Mouse (Mus musculus) natural killer cell, adult 2 months (primary cell): Measurements from ENCODE around the gene 4930404H24Rik.
"Not testable (repeated sequence)": the region's sequence is repeated elsewhere in the genome, so short reads cannot be mapped to it uniquely, and the experiment has no call there.

Experiments
- DNase-seq, 2 experiments: peaks; one replicate each; pipeline ENCODE4 v3.0.0; 2022; ENCODE audit warnings: low spot score in 2 of 2

The 4930404H24Rik gene

DNA sequence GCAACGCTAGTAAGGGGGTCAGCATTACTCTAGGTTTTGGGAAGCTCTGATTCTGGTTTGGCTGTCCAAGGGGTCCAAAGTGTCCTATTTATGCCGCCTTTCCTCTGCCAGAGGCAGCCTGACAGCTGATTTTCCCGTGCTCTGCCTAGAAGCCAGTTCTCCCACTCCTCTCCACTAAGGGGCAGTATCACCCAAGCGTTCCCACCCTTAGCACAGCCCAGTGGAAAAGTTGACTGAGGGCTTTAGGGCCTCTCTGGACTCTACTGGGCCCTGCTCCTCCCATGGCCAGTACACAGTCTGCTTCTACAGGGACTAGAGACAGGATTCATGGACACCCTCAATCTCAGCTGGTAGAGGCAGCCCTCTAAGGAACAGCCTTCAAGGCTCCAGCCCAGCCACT is 14.0 kb upstream of the 4930404H24Rik start:
- DNase-seq: peak in 1 of 2 experiments; percentile 58

GRCm38 (mm10) chr2:153479486-153479885 is 13.1 kb upstream of the 4930404H24Rik start:
- DNase-seq: no peak

GRCm38 (mm10) chr2:153481108-153481860 is 11.3 kb upstream of the 4930404H24Rik start:
- DNase-seq: no peak

DNA sequence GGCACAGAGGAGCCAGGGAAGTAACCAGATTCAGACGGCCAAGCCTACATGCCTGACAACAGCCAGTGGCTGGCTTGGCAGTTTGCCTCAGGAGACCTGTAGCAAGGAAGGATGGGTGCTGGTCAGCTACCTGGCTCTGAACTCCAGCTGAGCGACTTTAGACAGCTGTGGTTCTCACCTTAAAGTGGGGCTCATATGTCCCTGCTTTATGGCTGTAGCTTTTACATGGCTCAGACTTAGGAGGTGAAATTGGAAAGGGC is 10.8 kb upstream of the 4930404H24Rik start:
- no peak for DNase-seq

DNA sequence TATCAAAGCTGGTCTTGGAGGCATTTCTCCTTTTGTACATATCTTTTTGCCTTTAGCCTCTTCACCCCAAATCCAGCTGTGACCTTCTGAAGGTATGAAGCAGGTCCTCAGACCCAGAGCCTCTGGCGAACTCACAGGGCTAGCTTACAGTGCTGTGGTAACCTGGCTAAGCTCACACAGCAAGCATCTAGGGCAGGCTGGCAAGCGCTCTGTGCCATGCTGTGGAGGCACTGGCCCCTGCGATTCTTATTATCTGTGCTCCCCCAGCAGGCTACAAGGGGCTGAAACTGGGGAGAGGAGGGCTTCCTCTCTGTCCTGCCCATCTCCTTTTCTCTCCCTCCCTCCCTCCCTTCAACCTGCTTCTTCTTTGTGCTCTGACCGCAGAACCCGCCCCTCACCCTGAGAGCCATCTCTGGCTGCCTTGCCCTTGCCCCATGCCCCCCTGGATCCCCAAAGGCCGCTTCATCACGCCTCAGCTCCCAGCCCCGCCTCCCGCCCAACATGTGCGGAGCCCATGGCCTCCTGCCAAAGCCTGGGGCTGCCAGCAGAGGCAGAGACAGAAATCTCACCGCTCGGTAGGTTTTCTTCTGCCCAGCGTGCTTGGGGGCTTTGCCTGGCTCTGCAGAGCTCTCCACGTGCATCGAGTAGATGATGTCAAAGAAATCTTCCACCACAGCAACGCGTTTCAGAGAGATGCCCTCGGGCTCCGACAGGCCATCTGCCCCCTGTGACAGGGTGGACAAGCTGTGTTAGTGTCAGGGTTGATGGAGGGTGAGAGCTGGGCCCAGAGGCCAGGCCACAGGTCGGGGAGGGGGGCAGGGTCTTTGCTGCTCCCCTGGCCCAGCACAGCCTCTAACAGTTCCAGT is 9.2 kb upstream of the 4930404H24Rik start:
- peak in 1 of 2 experiments; percentile 28 for DNase-seq

- DNase-seq: no peak
These were observed 8.5 kb upstream of the 4930404H24Rik start for GRCm38 (mm10) chr2:153484071-153484470.

DNA sequence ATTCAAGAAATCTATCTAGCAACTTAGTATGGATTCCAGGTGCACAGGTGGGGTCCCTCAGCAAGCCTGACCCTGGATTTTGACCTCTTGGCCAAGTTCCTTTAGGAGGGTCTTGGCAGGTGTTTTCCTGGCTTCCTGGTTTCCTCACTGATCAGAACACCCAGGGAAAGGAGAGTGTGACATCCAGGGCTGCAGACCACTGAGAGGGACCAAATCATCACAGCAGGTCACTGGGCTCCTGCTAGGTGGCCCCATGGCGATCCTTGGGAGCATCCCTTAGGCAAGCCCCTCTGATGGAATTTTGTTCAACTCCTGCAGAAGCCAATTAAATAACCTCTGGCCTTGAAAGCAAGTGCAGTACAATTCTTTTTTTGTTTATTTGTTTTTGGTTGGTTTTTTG is 2.5 kb upstream of the 4930404H24Rik start:
- DNase-seq: no peak

DNA sequence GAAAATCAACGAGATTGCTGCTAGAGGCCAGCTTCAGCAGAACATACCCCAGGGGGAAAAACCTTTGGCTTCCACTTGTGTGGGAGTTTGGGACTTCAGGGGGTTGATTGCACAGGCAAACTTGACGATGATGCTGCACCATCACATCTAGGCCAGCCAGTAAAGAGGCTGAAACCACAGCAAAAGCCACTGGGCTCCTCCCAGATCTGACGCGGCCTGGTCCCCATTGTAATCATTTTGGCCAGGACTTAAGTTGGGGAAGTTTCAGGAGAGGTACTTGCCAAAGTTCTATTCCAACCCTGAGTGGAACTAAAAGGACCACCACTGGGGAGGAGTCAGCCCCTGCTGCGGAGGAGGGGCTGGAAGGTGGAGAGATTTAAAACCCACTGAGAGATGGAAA is 1.6 kb upstream of the 4930404H24Rik start:
- DNase-seq: no peak

- DNase-seq: no peak
These were observed 945 bp upstream of the 4930404H24Rik start for GRCm38 (mm10) chr2:153491512-153492178.

DNA sequence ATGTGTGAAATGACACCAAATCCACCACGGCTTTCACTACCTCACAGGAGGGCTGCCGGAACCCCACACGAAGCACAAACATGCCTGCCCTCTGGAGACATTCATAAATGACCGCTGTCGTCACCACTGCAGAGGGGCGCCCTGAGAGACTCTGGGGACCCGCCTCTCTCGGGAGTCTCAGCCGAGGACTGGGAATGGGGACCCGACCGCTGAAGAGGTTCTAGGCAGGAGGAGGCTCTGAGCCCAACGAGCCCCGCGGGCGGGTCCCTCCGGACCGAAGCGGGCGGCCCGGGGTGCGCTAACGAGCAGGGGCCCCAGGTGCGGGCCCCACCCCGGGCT is 442 bp upstream of the 4930404H24Rik start:
- no peak for DNase-seq

GRCm38 (mm10) chr2:153493393-153493731 is 772 bp downstream of the 4930404H24Rik start:
- no peak for DNase-seq

DNA sequence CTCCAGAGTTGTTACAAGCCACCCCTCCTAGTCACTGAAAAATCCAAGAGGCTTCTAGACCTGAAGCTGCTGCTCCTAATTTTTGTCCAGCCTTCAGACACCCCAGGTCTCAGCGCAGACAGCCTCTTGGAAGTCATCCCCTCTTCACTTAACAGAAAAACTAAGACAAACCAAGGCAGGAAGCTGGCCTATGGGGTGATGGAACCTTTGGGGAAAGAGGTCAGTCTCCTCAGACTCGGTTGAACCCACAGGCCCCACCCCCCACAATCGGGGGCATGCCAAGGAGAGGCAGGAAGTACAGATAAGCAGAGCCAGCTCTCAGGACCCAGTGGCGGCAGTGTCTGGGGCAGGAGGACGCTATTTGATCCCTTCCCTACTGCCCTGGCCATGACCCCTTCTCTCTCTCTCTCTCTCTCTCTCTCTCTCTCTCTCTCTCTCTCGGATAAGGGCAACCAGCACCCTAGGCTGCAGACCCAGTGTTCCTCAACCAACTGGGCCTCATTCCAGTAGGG is 1.2 kb downstream of the 4930404H24Rik start:
- no peak for DNase-seq

DNA sequence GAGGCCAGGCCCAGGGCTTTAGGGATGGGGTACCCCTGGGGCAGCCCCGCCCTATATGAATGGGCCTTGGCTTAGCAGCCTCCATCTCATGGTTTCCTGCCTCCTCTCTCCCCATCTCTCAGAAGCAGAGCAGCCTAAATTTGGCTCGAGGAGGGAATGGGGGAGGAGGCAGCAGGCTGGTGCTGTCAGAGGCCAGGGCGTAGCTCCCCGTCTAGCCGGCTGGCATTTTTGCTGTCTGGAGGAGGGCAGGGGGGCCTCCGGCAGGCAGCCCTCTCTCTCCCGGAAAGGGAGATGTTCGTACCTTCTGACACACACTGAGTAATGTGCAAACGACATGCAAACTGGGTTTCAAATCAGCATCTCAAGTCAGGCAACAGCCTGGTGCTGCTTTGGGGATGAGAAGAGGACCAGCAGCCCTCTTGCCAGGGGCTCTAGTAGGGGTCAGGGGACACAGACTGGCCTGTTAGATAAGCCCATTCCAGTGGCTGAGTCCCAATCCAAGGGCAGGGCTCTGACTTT is 1.8 kb downstream of the 4930404H24Rik start:
- DNase-seq: peak in 1 of 2 experiments; percentile 9

- DNase-seq: not testable (repeated sequence)
These were observed 2.8 kb downstream of the 4930404H24Rik start for GRCm38 (mm10) chr2:153495391-153495790.

DNA sequence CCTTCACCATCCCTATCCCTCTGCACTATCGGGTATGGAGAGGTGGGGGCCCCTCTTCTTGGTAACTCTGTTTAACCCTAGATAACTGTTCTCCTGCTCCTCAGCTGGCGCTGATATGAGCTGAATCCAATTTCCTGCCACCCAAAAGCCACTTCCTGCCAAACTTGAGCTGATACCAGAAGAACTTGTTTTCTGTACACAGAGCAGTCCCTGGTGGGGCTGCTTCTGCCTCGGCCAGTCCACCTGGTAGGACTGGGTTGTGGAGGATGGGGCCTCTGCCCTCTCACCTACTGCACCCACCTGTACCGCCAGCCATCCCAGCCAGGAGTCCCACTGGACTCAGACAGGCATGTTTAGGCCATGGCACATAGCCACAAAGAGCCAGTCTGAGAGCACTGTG is 3.2 kb downstream of the 4930404H24Rik start:
- peak in 1 of 2 experiments; percentile 11 for DNase-seq

GRCm38 (mm10) chr2:153496301-153496700 is 3.7 kb downstream of the 4930404H24Rik start:
- no peak for DNase-seq

- no peak for DNase-seq
These were observed 4.3 kb downstream of the 4930404H24Rik start for GRCm38 (mm10) chr2:153496898-153497297.

- no peak for DNase-seq
These were observed 6.6 kb downstream of the 4930404H24Rik start for GRCm38 (mm10) chr2:153499154-153499553.

DNA sequence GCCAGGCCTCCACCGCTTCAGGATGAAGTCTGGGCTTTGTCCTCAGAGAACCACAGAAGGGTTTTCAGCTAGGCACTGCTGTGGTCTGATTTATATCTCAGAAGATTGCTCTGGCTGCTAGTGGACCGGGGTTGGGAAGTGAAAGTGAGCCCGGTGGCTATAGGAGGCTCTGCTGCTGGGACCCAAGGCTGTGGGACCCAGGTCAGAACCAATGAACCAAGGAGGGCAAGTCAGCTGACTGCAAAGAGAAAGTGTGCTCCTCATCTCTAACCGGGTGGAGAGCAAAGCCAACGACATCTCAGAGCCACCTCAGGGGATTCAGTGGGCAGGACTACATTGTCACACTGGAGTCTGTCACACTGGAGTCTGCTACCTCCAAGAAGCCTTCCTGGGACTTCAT is 13.8 kb downstream of the 4930404H24Rik start:
- no peak for DNase-seq

- no peak for DNase-seq
These were observed 15.4 kb downstream of the 4930404H24Rik start for GRCm38 (mm10) chr2:153507969-153508368.

- no peak for DNase-seq
These were observed 15.8 kb downstream of the 4930404H24Rik start for GRCm38 (mm10) chr2:153508405-153508804.
